Mouse (Mus musculus): ENCODE data around the gene Tubb5. TPM values are rescaled to one million over a fixed set of nuclear protein-coding genes. Genes with fewer than 3 reads are reported as not detected.

Tubb5 gene
- polyA plus RNA-seq, 1 experiment: 228 TPM

- Histone ChIP-seq H3K4me3 (ENCODE audit: insufficient read depth, low read depth, low read length) (no peak overlapping the region), H3K4me1 (ENCODE audit: control insufficient read depth, insufficient read depth, low read length) (no peaks in the 10 kb centered on the region), H3K27ac (ENCODE audit: insufficient read depth, low read depth, low read length) (no peak overlapping the region)
- TF ChIP-seq CTCF (IDR thresholded peaks at IDR 0.05; ENCODE audit: insufficient read depth, low read depth, low read length) (no peak), POLR2A (IDR thresholded peaks at IDR 0.05; ENCODE audit: insufficient read depth, low read depth, low read length) (no peak)
- 80% methylated on average over 2 of the region's 2 CpGs for WGBS
Observed at GRCm38 (mm10) chr17:35800905-35801304, 37.2 kb downstream of the Tubb5 start.

- 82% methylated on average over 5 of the region's 5 CpGs for WGBS
- no peak for TF ChIP-seq POLR2A (IDR thresholded peaks at IDR 0.05; ENCODE audit: insufficient read depth, low read depth, low read length)
- TF ChIP-seq CTCF (IDR thresholded peaks at IDR 0.05; ENCODE audit: insufficient read depth, low read depth, low read length): no peak
- Histone ChIP-seq H3K4me3 (ENCODE audit: insufficient read depth, low read depth, low read length) (no peak overlapping the region), H3K4me1 (ENCODE audit: control insufficient read depth, insufficient read depth, low read length) (no peaks in the 10 kb centered on the region), H3K27ac (ENCODE audit: insufficient read depth, low read depth, low read length) (no peak overlapping the region)
Observed at GRCm38 (mm10) chr17:35796835-35797234, 41.3 kb downstream of the Tubb5 start.

- H3K4me1 ChIP-seq (ENCODE audit: control insufficient read depth, insufficient read depth, low read length): no peaks in the 10 kb centered on the region
- no peak overlapping the region for H3K27ac ChIP-seq (ENCODE audit: insufficient read depth, low read depth, low read length)
- TF ChIP-seq CTCF (IDR thresholded peaks at IDR 0.05; ENCODE audit: insufficient read depth, low read depth, low read length): no peak
- TF ChIP-seq POLR2A (IDR thresholded peaks at IDR 0.05; ENCODE audit: insufficient read depth, low read depth, low read length): no peak
- 70% methylated on average over 6 of the region's 6 CpGs for WGBS
- no peak overlapping the region for H3K4me3 ChIP-seq (ENCODE audit: insufficient read depth, low read depth, low read length)
Observed at GRCm38 (mm10) chr17:35795656-35796055, 42.5 kb downstream of the Tubb5 start.

DNA sequence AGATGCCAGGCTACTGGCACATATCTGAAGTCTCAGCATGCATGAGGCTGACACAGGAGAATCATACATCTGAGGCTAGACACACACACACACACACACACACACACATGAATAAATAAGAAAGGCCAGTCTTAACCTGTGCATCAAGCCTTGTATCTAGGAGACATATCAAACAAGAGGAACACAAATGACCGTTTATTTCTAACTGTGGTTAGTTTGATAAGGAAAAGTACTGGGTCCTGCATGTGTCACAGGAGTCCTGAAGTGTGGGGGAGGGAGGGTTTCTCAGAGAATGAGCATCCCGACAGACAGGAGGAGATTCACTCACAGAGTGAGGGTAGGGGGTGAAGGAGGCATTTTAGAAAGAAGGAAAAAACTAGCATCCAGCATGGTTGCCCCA, 43.0 kb downstream of the Tubb5 start:
- no peak overlapping the region for H3K27ac ChIP-seq (ENCODE audit: insufficient read depth, low read depth, low read length)
- H3K4me3 ChIP-seq (ENCODE audit: insufficient read depth, low read depth, low read length): no peak overlapping the region
- TF ChIP-seq CTCF (IDR thresholded peaks at IDR 0.05; ENCODE audit: insufficient read depth, low read depth, low read length) (no peak), POLR2A (IDR thresholded peaks at IDR 0.05; ENCODE audit: insufficient read depth, low read depth, low read length) (no peak)
- WGBS: 56% methylated on average over 2 of the region's 2 CpGs
- no peaks in the 10 kb centered on the region for H3K4me1 ChIP-seq (ENCODE audit: control insufficient read depth, insufficient read depth, low read length)

- H3K4me3 ChIP-seq (ENCODE audit: insufficient read depth, low read depth, low read length): no peak overlapping the region
- WGBS: 85% methylated on average over 2 of the region's 2 CpGs
- no peak overlapping the region for H3K27ac ChIP-seq (ENCODE audit: insufficient read depth, low read depth, low read length)
- TF ChIP-seq CTCF (IDR thresholded peaks at IDR 0.05; ENCODE audit: insufficient read depth, low read depth, low read length) (no peak), POLR2A (IDR thresholded peaks at IDR 0.05; ENCODE audit: insufficient read depth, low read depth, low read length) (no peak)
- H3K4me1 ChIP-seq (ENCODE audit: control insufficient read depth, insufficient read depth, low read length): no peaks in the 10 kb centered on the region
Observed at GRCm38 (mm10) chr17:35792837-35793236, 45.3 kb downstream of the Tubb5 start.

GRCm38 (mm10) chr17:35790933-35791332, 47.2 kb downstream of the Tubb5 start:
- TF ChIP-seq POLR2A (IDR thresholded peaks at IDR 0.05; ENCODE audit: insufficient read depth, low read depth, low read length): no peak
- no peak for TF ChIP-seq CTCF (IDR thresholded peaks at IDR 0.05; ENCODE audit: insufficient read depth, low read depth, low read length)
- H3K4me1 ChIP-seq (ENCODE audit: control insufficient read depth, insufficient read depth, low read length): no peaks in the 10 kb centered on the region
- WGBS: 95% methylated on average over 4 of the region's 4 CpGs
- H3K4me3 ChIP-seq (ENCODE audit: insufficient read depth, low read depth, low read length): no peak overlapping the region
- no peak overlapping the region for H3K27ac ChIP-seq (ENCODE audit: insufficient read depth, low read depth, low read length)

DNA sequence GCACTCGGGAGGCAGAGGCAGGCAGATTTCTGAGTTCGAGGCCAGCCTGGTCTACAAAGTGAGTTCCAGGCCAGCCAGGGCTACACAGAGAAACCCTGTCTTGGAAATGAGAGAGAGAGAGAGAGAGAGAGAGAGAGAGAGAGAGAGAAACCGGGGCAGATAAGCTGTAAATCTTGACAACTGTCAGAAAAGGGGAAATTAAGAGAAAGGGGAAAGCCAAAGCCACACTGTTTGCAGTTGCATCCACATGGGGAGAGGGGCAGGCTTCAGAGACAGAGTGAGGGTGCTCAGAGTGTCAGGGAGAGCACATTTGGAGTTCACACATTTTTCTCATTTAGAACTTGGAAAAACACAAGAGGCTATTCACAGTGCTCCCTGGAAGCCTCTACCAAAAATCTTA, 50.1 kb downstream of the Tubb5 start:
- Histone ChIP-seq H3K27ac (ENCODE audit: insufficient read depth, low read depth, low read length) (no peak overlapping the region), H3K4me1 (ENCODE audit: control insufficient read depth, insufficient read depth, low read length) (no peaks in the 10 kb centered on the region), H3K4me3 (ENCODE audit: insufficient read depth, low read depth, low read length) (no peak overlapping the region)
- WGBS: 87% methylated on average over 3 of the region's 3 CpGs
- no peak for TF ChIP-seq CTCF (IDR thresholded peaks at IDR 0.05; ENCODE audit: insufficient read depth, low read depth, low read length)
- no peak for TF ChIP-seq POLR2A (IDR thresholded peaks at IDR 0.05; ENCODE audit: insufficient read depth, low read depth, low read length)

GRCm38 (mm10) chr17:35787493-35787892, 50.6 kb downstream of the Tubb5 start:
- Histone ChIP-seq H3K4me3 (ENCODE audit: insufficient read depth, low read depth, low read length) (no peak overlapping the region), H3K4me1 (ENCODE audit: control insufficient read depth, insufficient read depth, low read length) (no peaks in the 10 kb centered on the region), H3K27ac (ENCODE audit: insufficient read depth, low read depth, low read length) (no peak overlapping the region)
- no peak for TF ChIP-seq POLR2A (IDR thresholded peaks at IDR 0.05; ENCODE audit: insufficient read depth, low read depth, low read length)
- no peak for TF ChIP-seq CTCF (IDR thresholded peaks at IDR 0.05; ENCODE audit: insufficient read depth, low read depth, low read length)

DNA sequence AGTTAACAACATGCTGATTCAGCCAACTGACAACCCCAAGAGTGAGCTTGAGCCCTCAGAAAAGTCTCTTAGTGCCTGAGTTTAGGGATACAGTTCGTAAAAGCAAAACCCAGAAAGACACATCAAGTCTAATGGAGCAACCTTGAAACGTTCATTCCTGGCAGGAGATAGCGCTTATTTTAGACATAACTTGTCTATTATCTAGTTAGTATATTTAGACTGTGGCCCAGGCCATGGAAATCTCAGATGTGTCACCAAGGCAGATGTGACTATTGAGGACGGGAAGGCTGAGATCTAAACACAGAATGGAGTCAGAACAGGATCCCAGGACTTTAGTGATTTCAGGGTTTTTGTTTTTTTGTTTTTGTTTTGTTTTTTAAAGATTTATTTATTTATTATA, 53.0 kb downstream of the Tubb5 start:
- Histone ChIP-seq H3K27ac (ENCODE audit: insufficient read depth, low read depth, low read length) (no peak overlapping the region), H3K4me1 (ENCODE audit: control insufficient read depth, insufficient read depth, low read length) (no peaks in the 10 kb centered on the region), H3K4me3 (ENCODE audit: insufficient read depth, low read depth, low read length) (no peak overlapping the region)
- TF ChIP-seq POLR2A (IDR thresholded peaks at IDR 0.05; ENCODE audit: insufficient read depth, low read depth, low read length) (no peak), CTCF (IDR thresholded peaks at IDR 0.05; ENCODE audit: insufficient read depth, low read depth, low read length) (no peak)
- WGBS: 88% methylated on average over 4 of the region's 4 CpGs

- Histone ChIP-seq H3K4me3 (ENCODE audit: insufficient read depth, low read depth, low read length) (no peak overlapping the region), H3K4me1 (ENCODE audit: control insufficient read depth, insufficient read depth, low read length) (no peaks in the 10 kb centered on the region), H3K27ac (ENCODE audit: insufficient read depth, low read depth, low read length) (no peak overlapping the region)
- 75% methylated on average over 6 of the region's 6 CpGs for WGBS
- TF ChIP-seq CTCF (IDR thresholded peaks at IDR 0.05; ENCODE audit: insufficient read depth, low read depth, low read length) (no peak), POLR2A (IDR thresholded peaks at IDR 0.05; ENCODE audit: insufficient read depth, low read depth, low read length) (no peak)
Observed at GRCm38 (mm10) chr17:35783944-35784343, 54.2 kb downstream of the Tubb5 start.

Other genes starting within 250 kb of the Tubb5 start
- gene Sfta2, start 236.8 kb downstream of the Tubb5 start, polyA plus RNA-seq (2012; ENCODE audit: insufficient read depth, insufficient read length, low replicate concordance, missing spikeins): not detected in 2 replicates
- gene Gm9573, start 211.7 kb downstream of the Tubb5 start, polyA plus RNA-seq (2012; ENCODE audit: insufficient read depth, insufficient read length, low replicate concordance, missing spikeins): not detected in 2 replicates
- gene Mucl3, start 194.6 kb downstream of the Tubb5 start, polyA plus RNA-seq (2012; ENCODE audit: insufficient read depth, insufficient read length, low replicate concordance, missing spikeins): not detected in 2 replicates
- not detected in 2 replicates for gene Vars2, start 170.7 kb downstream of the Tubb5 start, polyA plus RNA-seq (2012; ENCODE audit: insufficient read depth, insufficient read length, low replicate concordance, missing spikeins)
- gene Gtf2h4, start 164.6 kb downstream of the Tubb5 start, polyA plus RNA-seq (2012; ENCODE audit: insufficient read depth, insufficient read length, low replicate concordance, missing spikeins): not detected in 2 replicates
- not detected in 2 replicates for gene Ddr1, start 133.7 kb downstream of the Tubb5 start, polyA plus RNA-seq (2012; ENCODE audit: insufficient read depth, insufficient read length, low replicate concordance, missing spikeins)
- gene Ier3, start 16.6 kb downstream of the Tubb5 start, polyA plus RNA-seq (2012; ENCODE audit: insufficient read depth, insufficient read length, low replicate concordance, missing spikeins): not detected in 2 replicates
- not detected in 2 replicates for gene Flot1, start 15.1 kb downstream of the Tubb5 start, polyA plus RNA-seq (2012; ENCODE audit: insufficient read depth, insufficient read length, low replicate concordance, missing spikeins)
- 41.3 TPM in 1 of 2 replicates, not detected in the other for gene Mdc1, start 3.2 kb upstream of the Tubb5 start, polyA plus RNA-seq (2012; ENCODE audit: insufficient read depth, insufficient read length, low replicate concordance, missing spikeins)
- not detected in 2 replicates for gene Nrm, start 23.0 kb upstream of the Tubb5 start, polyA plus RNA-seq (2012; ENCODE audit: insufficient read depth, insufficient read length, low replicate concordance, missing spikeins)
- not detected in 2 replicates for gene Ppp1r18, start 27.3 kb upstream of the Tubb5 start, polyA plus RNA-seq (2012; ENCODE audit: insufficient read depth, insufficient read length, low replicate concordance, missing spikeins)
- not detected in 2 replicates for gene Dhx16, start 41.5 kb upstream of the Tubb5 start, polyA plus RNA-seq (2012; ENCODE audit: insufficient read depth, insufficient read length, low replicate concordance, missing spikeins)
- gene 2310061I04Rik, start 59.1 kb upstream of the Tubb5 start, polyA plus RNA-seq (2012; ENCODE audit: insufficient read depth, insufficient read length, low replicate concordance, missing spikeins): not detected in 2 replicates
- gene Atat1, start 71.8 kb upstream of the Tubb5 start, polyA plus RNA-seq (2012; ENCODE audit: insufficient read depth, insufficient read length, low replicate concordance, missing spikeins): not detected in 2 replicates
- not detected in 2 replicates for gene Mrps18b, start 78.1 kb upstream of the Tubb5 start, polyA plus RNA-seq (2012; ENCODE audit: insufficient read depth, insufficient read length, low replicate concordance, missing spikeins)
- gene Ppp1r10, start 78.1 kb upstream of the Tubb5 start, polyA plus RNA-seq (2012; ENCODE audit: insufficient read depth, insufficient read length, low replicate concordance, missing spikeins): not detected in 2 replicates
- not detected in 2 replicates for gene Abcf1, start 131.5 kb upstream of the Tubb5 start, polyA plus RNA-seq (2012; ENCODE audit: insufficient read depth, insufficient read length, low replicate concordance, missing spikeins)
- gene Gnl1, start 141.5 kb upstream of the Tubb5 start, polyA plus RNA-seq (2012; ENCODE audit: insufficient read depth, insufficient read length, low replicate concordance, missing spikeins): not detected in 2 replicates
- gene Prr3, start 141.9 kb upstream of the Tubb5 start, polyA plus RNA-seq (2012; ENCODE audit: insufficient read depth, insufficient read length, low replicate concordance, missing spikeins): not detected in 2 replicates
- not detected in 2 replicates for gene H2-T24, start 182.3 kb upstream of the Tubb5 start, polyA plus RNA-seq (2012; ENCODE audit: insufficient read depth, insufficient read length, low replicate concordance, missing spikeins)
- 151 TPM in 1 of 2 replicates, not detected in the other for gene H2-T23, start 194.5 kb upstream of the Tubb5 start, polyA plus RNA-seq (2012; ENCODE audit: insufficient read depth, insufficient read length, low replicate concordance, missing spikeins)
- gene H2-T22, start 204.4 kb upstream of the Tubb5 start, polyA plus RNA-seq (2012; ENCODE audit: insufficient read depth, insufficient read length, low replicate concordance, missing spikeins): not detected in 2 replicates
- gene Gm6034, start 204.7 kb upstream of the Tubb5 start, polyA plus RNA-seq (2012; ENCODE audit: insufficient read depth, insufficient read length, low replicate concordance, missing spikeins): not detected in 2 replicates
- gene Gm11127, start 220.1 kb upstream of the Tubb5 start, polyA plus RNA-seq (2012; ENCODE audit: insufficient read depth, insufficient read length, low replicate concordance, missing spikeins): not detected in 2 replicates

Data from olfactory bulb, adult 2 months (tissue).